Mouse (Mus musculus) stomach, postnatal 0 days (tissue): Measurements from ENCODE around the gene Far1. TPM values are rescaled to one million over a fixed set of nuclear protein-coding genes. Genes with fewer than 3 reads are reported as not detected.
A peak's percentile ranks its signal among the peaks of the same experiment; 100 is the strongest.

Experiments
- ATAC-seq: fragments of 200-750 bp; cut with Nextera tagmentation; 2 replicates; pipeline ENCODE4 v1.8.0; 2017; ENCODE audit not compliant: low FRiP score, low TSS enrichment
- DNase-seq: peaks from one replicate; pipeline ENCODE4 v3.0.0-alpha.2; 2016; ENCODE audit warnings: low spot score
- H3K27ac ChIP-seq: fragments of 300-500 bp; sonication (generic); replicated peaks from 2 replicates; pipeline ENCODE4 v1.5.1; 2014; ENCODE audit warnings: mild to moderate bottlenecking, control low read depth
- H3K27me3 ChIP-seq: fragments of 300-500 bp; sonication (generic); 2 replicates; pipeline ENCODE4 v1.6.1; 2014; ENCODE audit warnings: low read length; ENCODE audit not compliant: control insufficient read depth, insufficient read depth
- H3K36me3 ChIP-seq: fragments of 300-500 bp; sonication (generic); 2 replicates; pipeline ENCODE4 v1.6.1; 2014; ENCODE audit warnings: low read length, mixed read lengths; ENCODE audit not compliant: control insufficient read depth, insufficient read depth
- H3K4me1 ChIP-seq: fragments of 300-500 bp; sonication (generic); replicated peaks from 2 replicates; pipeline ENCODE4 v1.6.1; 2014; ENCODE audit warnings: antibody characterized with exemption; ENCODE audit not compliant: control insufficient read depth, insufficient read depth
- H3K4me2 ChIP-seq: fragments of 300-500 bp; sonication (generic); replicated peaks from 2 replicates; pipeline ENCODE4 v1.6.1; 2014; ENCODE audit warnings: low read depth, mild to moderate bottlenecking, control low read depth, moderate library complexity
- H3K4me3 ChIP-seq: fragments of 300-500 bp; sonication (generic); 2 replicates; pipeline ENCODE4 v1.5.1; 2014; ENCODE audit warnings: low read depth, low read length, control low read depth
- H3K9ac ChIP-seq: fragments of 300-500 bp; sonication (generic); 2 replicates; pipeline ENCODE4 v1.6.1; 2014; ENCODE audit warnings: mild to moderate bottlenecking, low read length, control low read depth, mixed read lengths
- H3K9me3 ChIP-seq: fragments of 300-500 bp; sonication (generic); 2 replicates; pipeline ENCODE4 v1.6.1; 2016; ENCODE audit warnings: low read length; ENCODE audit not compliant: control insufficient read depth
- CTCF ChIP-seq: IDR thresholded peaks from 2 replicates; pipeline ENCODE4 v1.5.1; 2016; ENCODE audit warnings: antibody characterized with exemption, low read depth, mild to moderate bottlenecking, moderate library complexity
- EP300 ChIP-seq: optimal IDR thresholded peaks from 2 replicates; pipeline ENCODE3; 2016; ENCODE audit warnings: antibody characterized with exemption
- WGBS: fragments of 180-500 bp; shearing (Covaris S2); extraction: QIAGEN DNeasy Blood & Tissue Kit; methylation state at CpG from one replicate; pipeline ENCODE4 v1.1.7; 2014; 5-methylcytosine and 5-hydroxymethylcytosine counted together
- polyA plus RNA-seq: library from polyadenylated mRNA; unstranded; fragments of >200 nt; fragmentation: Nextera tagmentation; extraction: Ambion mirVana; gene quantifications from 2 replicates; pipeline ENCODE4 v1.2.1, GENCODE M21; 2015

The Far1 gene
- polyA plus RNA-seq, 1 experiment from 2014 or later, result 77.9 TPM

DNA sequence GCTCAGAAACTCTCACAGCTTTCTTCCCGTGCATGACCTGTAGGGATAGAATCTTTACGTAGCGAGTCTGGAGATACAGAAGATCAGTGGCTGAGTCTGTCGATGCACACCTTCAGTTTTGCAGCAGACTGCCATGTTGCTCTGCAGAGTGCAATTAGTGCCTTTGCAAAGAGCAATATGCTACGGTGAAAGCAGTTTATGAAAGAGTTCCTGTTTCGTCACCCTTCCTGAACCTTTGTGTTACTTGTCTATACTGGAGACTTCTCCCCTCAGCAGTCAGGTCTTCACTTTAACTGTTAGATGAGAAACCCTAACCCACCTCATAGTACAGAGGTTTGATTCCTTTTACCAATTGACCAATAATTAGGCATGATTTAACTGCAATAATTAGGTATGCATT, 13.8 kb upstream of the Far1 start:
- Histone ChIP-seq H3K9me3 (no peaks in the 10 kb centered on the region), H3K36me3 (no peaks in the 10 kb centered on the region), H3K27ac (peak overlapping the region; percentile 40), H3K4me1 (no peaks in the 10 kb centered on the region), H3K4me3 (no peak overlapping the region), H3K4me2 (no peak overlapping the region), H3K27me3 (no peaks in the 10 kb centered on the region), H3K9ac (no peak overlapping the region)
- DNase-seq (no peak), ATAC-seq (no peak)
- 67% methylated on average over 6 of the region's 6 CpGs for WGBS
- TF ChIP-seq CTCF, result no peak
- no peak for TF ChIP-seq EP300

DNA sequence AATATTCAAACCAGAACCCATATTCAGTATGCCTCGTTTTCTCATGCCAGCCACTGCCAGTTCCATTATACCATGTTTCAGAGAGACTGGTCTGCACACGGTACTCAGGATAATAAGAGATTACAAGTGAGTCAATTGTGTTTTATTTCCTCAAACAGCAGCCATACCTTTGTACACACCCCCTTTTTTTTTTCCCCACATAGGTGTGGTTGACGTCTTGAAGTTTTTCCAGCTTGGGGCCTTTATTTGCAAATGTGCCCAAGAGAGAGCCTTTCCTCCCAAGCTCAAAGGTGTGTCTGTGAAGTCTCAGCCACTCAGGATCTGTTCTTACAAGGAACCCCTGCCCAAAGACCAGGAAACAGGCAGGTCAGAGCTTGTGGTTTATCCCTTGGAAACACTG, 11.2 kb upstream of the Far1 start:
- Histone ChIP-seq H3K9ac (no peak overlapping the region), H3K9me3 (no peaks in the 10 kb centered on the region), H3K4me1 (no peaks in the 10 kb centered on the region), H3K4me3 (no peak overlapping the region), H3K4me2 (no peak overlapping the region), H3K27ac (peak overlapping the region; percentile 82), H3K27me3 (no peaks in the 10 kb centered on the region), H3K36me3 (no peaks in the 10 kb centered on the region)
- TF ChIP-seq EP300 (peak; percentile 51), CTCF (no peak)
- peak; percentile 90 for ATAC-seq
- WGBS, result 46% methylated on average over 3 of the region's 3 CpGs
- DNase-seq, result peak; percentile 61

DNA sequence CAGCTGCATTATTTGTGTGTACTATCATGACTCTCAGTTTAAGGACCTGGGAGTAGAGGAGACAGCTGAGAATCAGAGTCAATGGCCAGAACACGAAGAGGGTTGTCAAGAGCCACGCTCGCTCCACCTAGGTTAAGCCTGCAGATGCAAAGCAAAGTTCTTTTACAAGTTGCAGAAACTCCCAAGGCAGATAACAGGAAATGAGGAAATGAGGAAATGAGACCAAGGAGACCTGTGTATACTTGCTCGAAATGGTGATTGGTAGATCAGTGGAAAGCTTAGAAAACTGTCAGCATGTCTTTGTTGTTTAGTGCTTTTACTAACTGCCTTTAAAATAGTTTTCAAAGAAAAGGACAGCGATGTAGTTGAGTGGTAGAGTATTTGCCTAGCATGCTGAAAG, 8.6 kb upstream of the Far1 start:
- Histone ChIP-seq H3K4me2 (no peak overlapping the region), H3K4me1 (no peaks in the 10 kb centered on the region), H3K27me3 (no peaks in the 10 kb centered on the region), H3K27ac (peak overlapping the region; percentile 36; the same call in 1 of the 2 replicates), H3K4me3 (no peak overlapping the region), H3K9me3 (no peaks in the 10 kb centered on the region), H3K9ac (no peak overlapping the region), H3K36me3 (no peaks in the 10 kb centered on the region)
- ATAC-seq (no peak), DNase-seq (no peak)
- WGBS, result 53% methylated on average over 5 of the region's 5 CpGs
- TF ChIP-seq EP300, result no peak
- TF ChIP-seq CTCF, result no peak

DNA sequence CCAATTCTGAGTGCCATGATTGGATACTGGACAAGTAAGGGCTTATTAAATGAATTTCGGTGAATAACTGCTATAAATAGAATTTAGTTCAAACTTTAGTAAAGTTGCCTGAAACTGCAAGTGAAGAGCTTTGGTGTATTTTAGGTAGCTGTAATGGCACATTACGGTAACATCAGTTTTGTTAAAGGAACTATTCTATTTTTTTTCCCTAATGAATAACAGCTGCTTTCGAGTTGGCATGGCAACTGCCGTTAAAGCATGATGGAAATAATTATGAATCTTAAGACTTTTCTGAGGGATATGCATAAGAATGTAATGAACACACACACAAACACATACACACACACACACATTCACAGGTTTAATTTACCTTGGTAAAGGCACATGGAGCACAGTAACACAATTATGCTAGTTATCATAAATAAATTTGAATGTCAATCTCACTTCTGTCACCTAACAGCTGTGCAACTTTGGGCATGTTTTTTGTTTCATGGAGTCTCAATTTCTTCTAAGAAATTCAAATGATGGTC, 8.1 kb upstream of the Far1 start:
- Histone ChIP-seq H3K4me2 (no peak overlapping the region), H3K9ac (no peak overlapping the region), H3K4me3 (no peak overlapping the region), H3K27me3 (no peaks in the 10 kb centered on the region), H3K4me1 (no peaks in the 10 kb centered on the region), H3K36me3 (no peaks in the 10 kb centered on the region), H3K27ac (no peak overlapping the region), H3K9me3 (no peaks in the 10 kb centered on the region)
- WGBS, result 74% methylated on average over 4 of the region's 4 CpGs
- DNase-seq (no peak), ATAC-seq (no peak)
- no peak for TF ChIP-seq CTCF

- H3K4me3 ChIP-seq, result no peak overlapping the region
- H3K4me2 ChIP-seq, result no peak overlapping the region
- H3K9ac ChIP-seq, result no peak overlapping the region
- no peak for TF ChIP-seq CTCF
- TF ChIP-seq EP300, result no peak
- 47% methylated on average over 3 of the region's 3 CpGs for WGBS
- no peak for ATAC-seq
- H3K9me3 ChIP-seq, result no peaks in the 10 kb centered on the region
- H3K27ac ChIP-seq, result no peak overlapping the region
- DNase-seq, result no peak
- no peaks in the 10 kb centered on the region for H3K4me1 ChIP-seq
- H3K36me3 ChIP-seq, result no peaks in the 10 kb centered on the region
- no peaks in the 10 kb centered on the region for H3K27me3 ChIP-seq
These were observed 5.8 kb upstream of the Far1 start for GRCm38 (mm10) chr7:113507846-113508245.

DNA sequence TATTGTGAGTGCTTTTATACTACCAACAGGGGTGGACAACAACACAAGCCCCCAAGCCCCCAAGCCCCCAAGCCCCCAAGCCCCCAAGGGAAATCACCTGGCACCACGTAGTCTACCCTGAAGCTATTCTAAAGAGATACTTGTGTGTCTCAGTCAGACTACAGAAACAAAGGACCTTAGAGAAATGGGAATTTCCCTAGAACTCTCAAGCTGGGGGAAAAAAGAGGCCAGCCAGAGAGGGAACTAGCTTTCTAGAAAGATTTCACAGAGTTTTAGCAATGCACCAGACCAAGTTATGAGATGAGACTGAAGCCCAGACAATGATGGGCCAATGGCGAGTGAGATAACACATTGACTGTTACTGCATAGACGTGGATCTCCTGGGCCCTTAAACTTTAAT, 2.2 kb upstream of the Far1 start:
- no peak for TF ChIP-seq EP300
- no peak for TF ChIP-seq CTCF
- Histone ChIP-seq H3K4me1 (no peaks in the 10 kb centered on the region), H3K36me3 (no peaks in the 10 kb centered on the region), H3K9me3 (no peaks in the 10 kb centered on the region), H3K4me2 (no peak overlapping the region), H3K9ac (no peak overlapping the region), H3K27me3 (no peaks in the 10 kb centered on the region), H3K4me3 (no peak overlapping the region), H3K27ac (no peak overlapping the region)
- no peak for ATAC-seq
- WGBS, result 84% methylated on average over 3 of the region's 3 CpGs
- DNase-seq, result no peak
